Mouse (Mus musculus): ENCODE measurements around the gene Olig2.

DNA sequence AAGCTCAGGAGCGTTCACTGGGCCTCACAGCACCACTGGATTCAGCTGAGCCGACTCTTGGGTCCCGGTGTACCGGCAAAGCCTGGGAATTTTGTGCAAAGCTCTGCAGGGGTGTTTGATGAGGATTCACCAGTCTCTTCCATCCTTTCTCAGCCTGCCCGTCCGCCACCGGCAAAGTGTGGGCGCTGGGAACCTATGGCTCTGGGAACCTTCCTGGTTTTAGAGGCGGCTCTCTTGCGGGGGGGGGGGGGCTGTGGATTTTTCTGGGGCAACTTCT, 3.8 kb downstream of the Olig2 start:
- TF ChIP-seq POLR2A (IDR thresholded peaks at IDR 0.05; ENCODE audit: extremely low read depth, insufficient read depth, low read length) (no peak), CTCF (IDR thresholded peaks at IDR 0.05; ENCODE audit: low read depth, low read length) (no peak)
